Mouse (Mus musculus): ENCODE data around the gene Slc17a7. TPM values are rescaled to one million over a fixed set of nuclear protein-coding genes. Genes with fewer than 3 reads are reported as not detected.
"Not testable (repeated sequence)": the region's sequence is repeated elsewhere in the genome, so short reads cannot be mapped to it uniquely, and the experiment has no call there.

Slc17a7 gene
- polyA plus RNA-seq (2012; rRNA removed), result 6.7 and 25.8 TPM in 2 replicates

- TF ChIP-seq CTCF (IDR thresholded peaks at IDR 0.05; ENCODE audit: borderline replicate concordance, extremely low read depth, insufficient read depth, insufficient read length) (no peak), POLR2A (IDR thresholded peaks at IDR 0.05; ENCODE audit: borderline replicate concordance, extremely low read depth, insufficient read depth, insufficient read length, poor library complexity, severe bottlenecking) (no peak)
- DNase-seq (ENCODE audit: low read depth), result peak; percentile 34
These were observed at the start of gene Slc17a7 for GRCm38 (mm10) chr7:45163735-45164490. Gene Slc17a7 (plus strand): TSS chr7:45163949.

- TF ChIP-seq POLR2A (IDR thresholded peaks at IDR 0.05; ENCODE audit: borderline replicate concordance, extremely low read depth, insufficient read depth, insufficient read length, poor library complexity, severe bottlenecking), result no peak
- no peak for TF ChIP-seq CTCF (IDR thresholded peaks at IDR 0.05; ENCODE audit: borderline replicate concordance, extremely low read depth, insufficient read depth, insufficient read length)
- no peak for DNase-seq (ENCODE audit: low read depth)
These were observed 46.2 kb upstream of the Slc17a7 start for GRCm38 (mm10) chr7:45117566-45117965.

- no peak for TF ChIP-seq POLR2A (IDR thresholded peaks at IDR 0.05; ENCODE audit: borderline replicate concordance, extremely low read depth, insufficient read depth, insufficient read length, poor library complexity, severe bottlenecking)
- no peak for TF ChIP-seq CTCF (IDR thresholded peaks at IDR 0.05; ENCODE audit: borderline replicate concordance, extremely low read depth, insufficient read depth, insufficient read length)
- no peak for DNase-seq (ENCODE audit: low read depth)
These were observed 45.4 kb upstream of the Slc17a7 start for GRCm38 (mm10) chr7:45118336-45118735.

- TF ChIP-seq CTCF (IDR thresholded peaks at IDR 0.05; ENCODE audit: borderline replicate concordance, extremely low read depth, insufficient read depth, insufficient read length) (no peak), POLR2A (IDR thresholded peaks at IDR 0.05; ENCODE audit: borderline replicate concordance, extremely low read depth, insufficient read depth, insufficient read length, poor library complexity, severe bottlenecking) (no peak)
- no peak for DNase-seq (ENCODE audit: low read depth)
These were observed 43.7 kb upstream of the Slc17a7 start for GRCm38 (mm10) chr7:45119780-45120709.

DNA sequence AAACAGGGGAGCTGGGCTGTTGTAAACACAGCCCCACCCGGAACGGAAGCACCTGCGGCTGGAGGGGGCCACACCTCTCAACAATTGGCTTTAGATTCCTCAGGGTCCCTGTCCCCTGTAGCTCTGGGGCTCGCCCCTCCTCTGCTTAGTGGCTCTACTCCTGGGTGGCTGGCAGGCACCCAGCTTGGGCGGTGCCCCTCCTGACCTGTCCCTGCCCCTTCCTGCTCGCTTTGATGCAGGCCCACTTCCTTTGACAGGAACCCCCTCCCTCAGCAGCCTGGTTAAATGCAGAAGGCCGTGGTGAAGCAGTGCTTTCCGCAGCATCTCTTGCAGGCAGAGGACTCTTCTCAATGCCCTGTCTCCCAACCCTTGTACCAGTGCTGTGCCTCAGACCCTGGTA is 42.3 kb upstream of the Slc17a7 start:
- DNase-seq (ENCODE audit: low read depth), result no peak
- no peak for TF ChIP-seq CTCF (IDR thresholded peaks at IDR 0.05; ENCODE audit: borderline replicate concordance, extremely low read depth, insufficient read depth, insufficient read length)
- no peak for TF ChIP-seq POLR2A (IDR thresholded peaks at IDR 0.05; ENCODE audit: borderline replicate concordance, extremely low read depth, insufficient read depth, insufficient read length, poor library complexity, severe bottlenecking)

DNA sequence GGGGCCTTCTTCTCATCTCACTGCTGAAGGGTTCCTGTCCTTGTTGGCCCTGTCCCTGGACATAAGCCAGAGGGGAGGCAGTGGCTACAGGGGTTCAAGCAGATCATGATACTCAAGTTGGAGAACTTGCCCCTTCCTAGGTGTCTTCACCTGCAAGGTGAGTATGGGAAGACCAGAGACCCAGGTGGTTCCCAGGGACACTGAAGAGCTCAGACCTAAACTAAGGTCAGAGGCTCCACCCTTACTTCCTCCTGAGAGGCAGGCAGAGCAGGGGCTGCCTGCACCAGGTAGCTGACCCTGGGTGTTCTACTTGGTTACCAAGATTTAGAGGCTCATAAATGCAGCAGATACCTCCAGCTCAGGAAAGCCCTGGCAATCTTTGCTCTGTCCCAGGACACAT is 41.8 kb upstream of the Slc17a7 start:
- TF ChIP-seq CTCF (IDR thresholded peaks at IDR 0.05; ENCODE audit: borderline replicate concordance, extremely low read depth, insufficient read depth, insufficient read length) (no peak), POLR2A (IDR thresholded peaks at IDR 0.05; ENCODE audit: borderline replicate concordance, extremely low read depth, insufficient read depth, insufficient read length, poor library complexity, severe bottlenecking) (no peak)

GRCm38 (mm10) chr7:45122561-45123185 is 41.1 kb upstream of the Slc17a7 start:
- TF ChIP-seq CTCF (IDR thresholded peaks at IDR 0.05; ENCODE audit: borderline replicate concordance, extremely low read depth, insufficient read depth, insufficient read length), result no peak
- no peak for TF ChIP-seq POLR2A (IDR thresholded peaks at IDR 0.05; ENCODE audit: borderline replicate concordance, extremely low read depth, insufficient read depth, insufficient read length, poor library complexity, severe bottlenecking)
- DNase-seq (ENCODE audit: low read depth), result no peak

More for the DNA sequence above, 41.8 kb upstream of the Slc17a7 start:
- DNase-seq (ENCODE audit: low read depth), result no peak

DNA sequence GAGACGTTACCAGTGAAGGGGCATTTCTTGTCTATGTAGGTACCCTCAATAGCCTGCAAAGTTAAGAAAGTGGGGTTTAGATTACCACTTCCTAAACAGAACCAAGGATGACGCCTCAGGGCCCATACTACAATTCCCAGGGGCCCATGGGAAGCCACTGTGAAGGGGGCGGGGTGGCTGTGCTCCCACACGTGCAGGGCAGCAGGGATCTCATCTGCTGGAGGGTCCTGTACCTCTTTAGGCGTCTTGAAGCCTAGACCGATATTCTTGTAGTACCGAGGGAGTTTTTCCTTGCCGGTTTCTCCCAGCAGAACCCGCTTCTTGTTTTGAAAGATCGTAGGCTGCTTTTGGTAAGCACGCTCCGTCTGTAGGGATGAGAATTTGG is 40.6 kb upstream of the Slc17a7 start:
- DNase-seq (ENCODE audit: low read depth), result no peak
- TF ChIP-seq POLR2A (IDR thresholded peaks at IDR 0.05; ENCODE audit: borderline replicate concordance, extremely low read depth, insufficient read depth, insufficient read length, poor library complexity, severe bottlenecking), result no peak
- TF ChIP-seq CTCF (IDR thresholded peaks at IDR 0.05; ENCODE audit: borderline replicate concordance, extremely low read depth, insufficient read depth, insufficient read length), result no peak

GRCm38 (mm10) chr7:45124224-45125143 is 39.3 kb upstream of the Slc17a7 start, which contains the start of gene Rps11:
Gene Rps11 (minus strand): TSS chr7:45124439.
- TF ChIP-seq CTCF (IDR thresholded peaks at IDR 0.05; ENCODE audit: borderline replicate concordance, extremely low read depth, insufficient read depth, insufficient read length) (no peak), POLR2A (IDR thresholded peaks at IDR 0.05; ENCODE audit: borderline replicate concordance, extremely low read depth, insufficient read depth, insufficient read length, poor library complexity, severe bottlenecking) (peak; percentile 56; the same call in 1 of the 2 replicates)
- peak; percentile 100 for DNase-seq (ENCODE audit: low read depth)

DNA sequence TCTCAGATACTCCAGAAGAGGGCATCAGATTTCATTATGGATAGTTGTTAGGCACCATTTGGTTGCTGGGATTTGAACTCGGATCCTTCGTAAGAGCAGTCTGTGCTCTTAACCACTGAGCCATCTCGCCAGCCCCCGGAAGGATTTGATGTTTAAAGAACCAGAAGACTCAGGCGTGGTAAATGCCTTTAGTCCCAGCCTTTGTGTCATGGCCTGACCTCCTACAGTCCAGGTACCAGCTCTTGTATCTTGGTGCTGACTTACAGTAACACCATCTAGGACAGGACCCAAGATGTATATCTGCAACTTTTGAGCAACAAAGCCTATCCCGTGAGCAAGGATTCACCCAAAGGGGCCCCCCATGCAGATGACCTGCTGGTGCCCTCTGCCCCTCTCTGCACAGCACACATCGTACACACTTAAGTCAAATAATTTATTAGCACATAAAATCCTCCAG is 38.6 kb upstream of the Slc17a7 start:
- peak; percentile 61 for DNase-seq (ENCODE audit: low read depth)
- TF ChIP-seq CTCF (IDR thresholded peaks at IDR 0.05; ENCODE audit: borderline replicate concordance, extremely low read depth, insufficient read depth, insufficient read length), result no peak
- TF ChIP-seq POLR2A (IDR thresholded peaks at IDR 0.05; ENCODE audit: borderline replicate concordance, extremely low read depth, insufficient read depth, insufficient read length, poor library complexity, severe bottlenecking), result no peak

GRCm38 (mm10) chr7:45125649-45126048 is 38.1 kb upstream of the Slc17a7 start:
- not testable (repeated sequence) for DNase-seq (ENCODE audit: low read depth)
